ENCODE assay signal across 15 mouse cellular contexts in genomic region chrX:73700472-73700871, GRCm38 (mm10). TPM values are rescaled to one million over a fixed set of nuclear protein-coding genes. Genes with fewer than 3 reads are reported as not detected.
DNase-seq lines count a peak whose midpoint lies in the region; ATAC-seq and TF ChIP-seq lines count a peak whose summit lies in the region.
"Had no signal": no experiment of that assay in that cellular context is flagged by ENCODE, and none has a peak within 500 bp of the region (broad histone marks: within the 10 kb centered on the region; RNA-seq: fewer than 3 reads in every experiment).

No protein-coding gene starts in this region.

- peak; percentile 68 for TF ChIP-seq CTCF in intestine, postnatal 0 days (IDR thresholded peaks at IDR 0.05; ENCODE audit: low read depth)

- no peak overlapping the region for H3K9ac ChIP-seq in intestine, postnatal 0 days (ENCODE audit: low read depth, low read length)
- H3K9ac ChIP-seq in intestine, embryonic 16.5 days (ENCODE audit: low read depth, low read length): no peak overlapping the region
- H3K9ac ChIP-seq: intestine, embryonic 15.5 days had no signal

- no peak for ATAC-seq in intestine, postnatal 0 days
- no peak for ATAC-seq in intestine, embryonic 16.5 days
- ATAC-seq: intestine, embryonic 15.5 days had no signal

- DNase-seq in retina, postnatal 1 day: peak; percentile 6
- no peak for DNase-seq in retina, embryonic 14.5 days (ENCODE audit: low spot score)
- DNase-seq in NIH3T3 (ENCODE audit: low read depth): peak; percentile 52
- peak; percentile 43 for DNase-seq in naive thymus-derived CD4-positive, alpha-beta T cell, adult 2 months (ENCODE audit: low read depth)
- DNase-seq in adrenal gland, postnatal 14 days: no peak
- DNase-seq in kidney, postnatal 4 days: no peak
- DNase-seq: adrenal gland, adult 8-10 months; cerebellum, adult 11 months; gastrocnemius, postnatal 36 days had no signal

- H3K36me3 ChIP-seq in intestine, postnatal 0 days (ENCODE audit: control insufficient read depth, insufficient read depth): 0 out of 2 replicates have a peak, but pooled peaks cover 3% of the 10 kb centered on the region
- H3K36me3 ChIP-seq in intestine, embryonic 16.5 days (ENCODE audit: control insufficient read depth, insufficient read depth, low read length): no peaks in the 10 kb centered on the region
- H3K36me3 ChIP-seq: intestine, embryonic 15.5 days had no signal

- H3K27ac ChIP-seq in intestine, postnatal 0 days (ENCODE audit: low read depth, low read length): no peak overlapping the region
- H3K27ac ChIP-seq in intestine, embryonic 16.5 days (ENCODE audit: low read length): no peak overlapping the region
- H3K27ac ChIP-seq: embryonic facial prominence, embryonic 10.5 days; forebrain, embryonic 10.5 days; intestine, embryonic 15.5 days; midbrain, embryonic 10.5 days had no signal

- no peaks in the 10 kb centered on the region for H3K4me1 ChIP-seq in intestine, postnatal 0 days (replicated peaks; ENCODE audit: control insufficient read depth, insufficient read depth, low read length)
- no peaks in the 10 kb centered on the region for H3K4me1 ChIP-seq in intestine, embryonic 16.5 days (ENCODE audit: control insufficient read depth, insufficient read depth, low read length)
- H3K4me1 ChIP-seq: embryonic facial prominence, embryonic 10.5 days; forebrain, embryonic 10.5 days; intestine, embryonic 15.5 days; midbrain, embryonic 10.5 days had no signal

- 57% methylated on average over 1 of the region's 1 CpGs for WGBS in intestine, postnatal 0 days
- WGBS in intestine, embryonic 16.5 days: 89% methylated on average over 1 of the region's 1 CpGs

- no peak overlapping the region for H3K4me3 ChIP-seq in intestine, postnatal 0 days (ENCODE audit: low read depth, low read length)
- H3K4me3 ChIP-seq in intestine, embryonic 16.5 days (ENCODE audit: low read length): no peak overlapping the region
- H3K4me3 ChIP-seq: embryonic facial prominence, embryonic 10.5 days; forebrain, embryonic 10.5 days; intestine, embryonic 15.5 days; midbrain, embryonic 10.5 days had no signal

- H3K9me3 ChIP-seq in intestine, postnatal 0 days (ENCODE audit: control insufficient read depth): no peaks in the 10 kb centered on the region
- H3K9me3 ChIP-seq in intestine, embryonic 16.5 days (ENCODE audit: control insufficient read depth, low read length): no peaks in the 10 kb centered on the region
- H3K9me3 ChIP-seq: embryonic facial prominence, embryonic 10.5 days; forebrain, embryonic 10.5 days; intestine, embryonic 15.5 days; midbrain, embryonic 10.5 days had no signal

- H3K27me3 ChIP-seq in intestine, postnatal 0 days (replicated peaks; ENCODE audit: control insufficient read depth, insufficient read depth, low read length): no peaks in the 10 kb centered on the region
- H3K27me3 ChIP-seq in intestine, embryonic 16.5 days (replicated peaks; ENCODE audit: control insufficient read depth, insufficient read depth, low read length): no peaks in the 10 kb centered on the region
- H3K27me3 ChIP-seq: intestine, embryonic 15.5 days had no signal

- no peak overlapping the region for H3K4me2 ChIP-seq in intestine, postnatal 0 days (replicated peaks; ENCODE audit: low read depth)
- no peak overlapping the region for H3K4me2 ChIP-seq in intestine, embryonic 16.5 days (ENCODE audit: low read depth, low read length)
- H3K4me2 ChIP-seq: intestine, embryonic 15.5 days had no signal

RNA-seq across cellular contexts. Expression of gene Bcap31, which starts 15.5 kb away (rescaled TPM):
- polyA plus RNA-seq in intestine, postnatal 0 days (2015; fragmentation: Nextera tagmentation; extraction: Ambion mirVana): 380 and 382 TPM in 2 replicates
- 325 and 331 TPM in 2 replicates for polyA plus RNA-seq in intestine, embryonic 16.5 days (2015; fragmentation: Nextera tagmentation; extraction: Ambion mirVana)
- total RNA-seq in adrenal gland, postnatal 14 days (2021): 208 and 230 TPM in 2 replicates

RNA-seq across cellular contexts. Expression of gene Abcd1, which starts 15.9 kb away (rescaled TPM):
- 46.5 and 51.3 TPM in 2 replicates for polyA plus RNA-seq in intestine, postnatal 0 days (2015; fragmentation: Nextera tagmentation; extraction: Ambion mirVana)
- 25.6 and 31.0 TPM in 2 replicates for polyA plus RNA-seq in intestine, embryonic 16.5 days (2015; fragmentation: Nextera tagmentation; extraction: Ambion mirVana)
- total RNA-seq in adrenal gland, postnatal 14 days (2021): 28.3 and 30.6 TPM in 2 replicates

RNA-seq across cellular contexts. Expression of gene Slc6a8, which starts 27.5 kb away (rescaled TPM):
- polyA plus RNA-seq in intestine, postnatal 0 days (2015; fragmentation: Nextera tagmentation; extraction: Ambion mirVana): 46.8 and 50.9 TPM in 2 replicates
- 7.4 and 9.2 TPM in 2 replicates for polyA plus RNA-seq in intestine, embryonic 16.5 days (2015; fragmentation: Nextera tagmentation; extraction: Ambion mirVana)
- 38.8 and 42.2 TPM in 2 replicates for total RNA-seq in adrenal gland, postnatal 14 days (2021)

RNA-seq across cellular contexts. Expression of gene Pnck, which starts 40.6 kb away (rescaled TPM):
- polyA plus RNA-seq in intestine, postnatal 0 days (2015; fragmentation: Nextera tagmentation; extraction: Ambion mirVana): 8.5 and 9.4 TPM in 2 replicates
- 9.8 and 11.4 TPM in 2 replicates for polyA plus RNA-seq in intestine, embryonic 16.5 days (2015; fragmentation: Nextera tagmentation; extraction: Ambion mirVana)
- total RNA-seq in adrenal gland, postnatal 14 days (2021): 6.1 and 8.4 TPM in 2 replicates

RNA-seq across cellular contexts. Expression of gene Plxnb3, which starts 56.4 kb away (rescaled TPM):
- polyA plus RNA-seq in intestine, postnatal 0 days (2015; fragmentation: Nextera tagmentation; extraction: Ambion mirVana): 0.22 and 0.27 TPM in 2 replicates
- polyA plus RNA-seq in intestine, embryonic 16.5 days (2015; fragmentation: Nextera tagmentation; extraction: Ambion mirVana): 0.33 and 0.46 TPM in 2 replicates
- 0.96 and 1.3 TPM in 2 replicates for total RNA-seq in adrenal gland, postnatal 14 days (2021)
- polyA plus RNA-seq: forebrain, embryonic 10.5 days had no signal

Comparison
In these comparisons a context has a peak if more than half of its experiments do, and no peak if none do; other contexts are left out.
1. DNase-seq: peak in retina, postnatal 1 day (single experiment), NIH3T3 (single experiment) and naive thymus-derived CD4-positive, alpha-beta T cell, adult 2 months (single experiment); none in retina, embryonic 14.5 days (single experiment), adrenal gland, postnatal 14 days (single experiment) and kidney, postnatal 4 days (0 of 2).